Mouse (Mus musculus): ENCODE measurements around the gene Fxyd3. TPM values are rescaled to one million over a fixed set of nuclear protein-coding genes. Genes with fewer than 3 reads are reported as not detected.

The Fxyd3 gene
- total and polyA plus RNA-seq, 3 experiments: 1.6 to 5.5 (median 2.5) TPM

DNA sequence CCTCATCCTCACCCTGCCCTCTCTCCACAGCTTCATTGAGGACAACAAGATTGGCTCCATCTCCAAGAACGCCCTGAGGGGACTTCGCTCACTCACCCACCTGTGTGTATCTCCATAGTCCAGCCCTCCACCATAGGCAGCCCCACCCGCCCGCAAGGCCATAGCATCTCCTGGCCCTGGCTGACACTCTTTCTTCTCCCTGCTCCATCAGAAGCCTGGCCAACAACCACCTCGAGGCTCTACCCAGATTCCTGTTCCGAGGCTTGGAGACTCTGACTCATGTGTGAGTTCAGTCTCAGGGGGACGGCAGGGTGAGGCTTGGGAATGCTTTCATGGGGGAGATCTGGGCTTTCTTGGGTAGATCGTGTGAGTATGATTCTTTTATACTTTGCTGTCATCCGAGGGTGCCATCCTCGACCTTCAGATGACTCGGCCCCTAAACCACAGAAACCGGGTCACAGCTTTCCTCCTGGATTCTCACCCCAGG lies 13.4 kb downstream of the Fxyd3 start:
- Histone ChIP-seq H3K4me1 (ENCODE audit: control insufficient read depth, insufficient read depth, low read length) (peaks cover 1% of the 10 kb centered on the region; the same call in 1 of the 2 replicates), H3K9ac (ENCODE audit: low read depth, low read length) (no peak overlapping the region), H3K27ac (no peak overlapping the region), H3K36me3 (ENCODE audit: control insufficient read depth, insufficient read depth, low read length) (no peaks in the 10 kb centered on the region), H3K27me3 (ENCODE audit: control insufficient read depth, insufficient read depth, low read length) (no peaks in the 10 kb centered on the region), H3K4me3 (no peak overlapping the region), H3K79me2 (replicated peaks; ENCODE audit: control insufficient read depth, insufficient read depth, low read length) (no peaks in the 10 kb centered on the region)
- intact Hi-C loops (cut with DNase I): no loop called here
- DNase-seq: no peak
- no peak for TF ChIP-seq EP300 (IDR thresholded peaks at IDR 0.05; ENCODE audit: insufficient read depth, low read depth, low read length)
- TF ChIP-seq CTCF (IDR thresholded peaks at IDR 0.05): no peak
- no peak for TF ChIP-seq POLR2A (IDR thresholded peaks at IDR 0.05; ENCODE audit: insufficient read depth, low read depth, low read length)
- WGBS: 76% methylated on average over 12 of the region's 12 CpGs

DNA sequence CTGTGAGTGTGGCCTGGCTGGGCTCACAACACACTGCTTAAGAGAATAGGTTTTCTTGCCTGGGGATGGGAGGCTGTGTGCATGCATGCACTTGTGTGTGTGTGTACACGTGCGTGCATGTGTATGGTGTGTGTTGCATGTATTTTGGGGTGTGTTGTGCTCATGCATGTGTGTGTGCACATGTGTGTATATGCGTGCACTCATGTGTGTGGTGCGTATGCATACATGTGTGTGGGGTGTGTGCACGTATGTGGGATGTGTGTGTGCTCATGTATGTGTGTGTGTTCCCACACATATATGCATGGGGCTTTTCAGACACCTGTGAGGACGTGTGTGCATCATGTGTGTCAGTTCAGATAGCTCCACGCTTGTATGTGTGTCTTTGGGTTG lies 15.9 kb downstream of the Fxyd3 start:
- TF ChIP-seq POLR2A (IDR thresholded peaks at IDR 0.05; ENCODE audit: insufficient read depth, low read depth, low read length): no peak
- no peak for TF ChIP-seq CTCF (IDR thresholded peaks at IDR 0.05)
- TF ChIP-seq EP300 (IDR thresholded peaks at IDR 0.05; ENCODE audit: insufficient read depth, low read depth, low read length): no peak
- DNase-seq: no peak
- H3K4me1 ChIP-seq (ENCODE audit: control insufficient read depth, insufficient read depth, low read length): peaks cover 4% of the 10 kb centered on the region; the same call in 1 of the 2 replicates
- no peaks in the 10 kb centered on the region for H3K27me3 ChIP-seq (ENCODE audit: control insufficient read depth, insufficient read depth, low read length)
- no peak overlapping the region for H3K27ac ChIP-seq
- H3K4me3 ChIP-seq: no peak overlapping the region
- intact Hi-C loops (cut with DNase I): no loop called here
- no peak overlapping the region for H3K9ac ChIP-seq (ENCODE audit: low read depth, low read length)
- no peaks in the 10 kb centered on the region for H3K36me3 ChIP-seq (ENCODE audit: control insufficient read depth, insufficient read depth, low read length)
- 92% methylated on average over 7 of the region's 7 CpGs for WGBS
- no peaks in the 10 kb centered on the region for H3K79me2 ChIP-seq (replicated peaks; ENCODE audit: control insufficient read depth, insufficient read depth, low read length)

DNA sequence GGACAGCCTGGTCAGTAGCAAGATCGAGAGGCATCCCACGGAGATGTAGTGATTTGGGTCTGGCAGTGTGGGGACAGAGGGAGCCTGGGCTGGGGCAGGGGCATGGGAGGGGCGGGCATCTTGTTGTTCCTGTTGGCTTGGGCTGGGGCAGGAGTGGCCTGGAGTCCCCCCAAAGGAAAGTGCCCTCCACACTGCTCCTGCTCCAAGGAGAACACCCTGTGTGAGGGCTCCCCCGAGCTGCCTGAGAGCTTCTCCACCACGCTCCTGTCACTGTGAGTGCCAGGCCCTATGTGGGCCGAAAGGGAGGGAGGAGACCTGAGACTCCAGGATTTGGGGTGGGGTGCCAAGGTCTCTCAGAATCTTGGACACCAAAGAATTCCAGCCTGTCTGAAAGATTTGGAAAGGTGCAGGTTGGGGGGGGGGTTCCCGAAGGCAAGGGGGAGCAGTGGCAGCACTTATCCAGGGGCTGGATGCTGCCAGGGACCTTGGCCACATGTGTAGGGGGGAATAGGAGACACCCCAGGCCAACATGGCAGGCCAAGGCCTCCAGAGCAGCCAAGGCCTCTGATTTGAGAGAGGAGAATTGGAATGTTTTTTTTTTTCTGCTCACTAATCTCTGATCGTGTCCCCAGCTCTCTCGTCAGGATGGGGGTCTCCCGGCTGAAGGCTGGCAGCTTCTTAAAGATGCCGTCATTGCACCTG lies 16.4 kb downstream of the Fxyd3 start:
- Histone ChIP-seq H3K9ac (ENCODE audit: low read depth, low read length) (0 out of 2 replicates have a peak overlapping the region, but pooled peaks have one; percentile 13), H3K4me3 (no peak overlapping the region), H3K4me1 (ENCODE audit: control insufficient read depth, insufficient read depth, low read length) (peaks cover 4% of the 10 kb centered on the region; the same call in 1 of the 2 replicates), H3K79me2 (replicated peaks; ENCODE audit: control insufficient read depth, insufficient read depth, low read length) (no peaks in the 10 kb centered on the region), H3K27me3 (ENCODE audit: control insufficient read depth, insufficient read depth, low read length) (no peaks in the 10 kb centered on the region), H3K36me3 (ENCODE audit: control insufficient read depth, insufficient read depth, low read length) (no peaks in the 10 kb centered on the region), H3K27ac (peak overlapping the region; percentile 41)
- 72% methylated on average over 11 of the region's 11 CpGs for WGBS
- no peak for TF ChIP-seq EP300 (IDR thresholded peaks at IDR 0.05; ENCODE audit: insufficient read depth, low read depth, low read length)
- TF ChIP-seq CTCF (IDR thresholded peaks at IDR 0.05): no peak
- no peak for TF ChIP-seq POLR2A (IDR thresholded peaks at IDR 0.05; ENCODE audit: insufficient read depth, low read depth, low read length)
- DNase-seq: no peak
- intact Hi-C loops (cut with DNase I): loop anchor here (1.0 to 5.0 kb wide), 3 partner anchors 21 to 112 kb away; no protein-coding TSS in a partner anchor

DNA sequence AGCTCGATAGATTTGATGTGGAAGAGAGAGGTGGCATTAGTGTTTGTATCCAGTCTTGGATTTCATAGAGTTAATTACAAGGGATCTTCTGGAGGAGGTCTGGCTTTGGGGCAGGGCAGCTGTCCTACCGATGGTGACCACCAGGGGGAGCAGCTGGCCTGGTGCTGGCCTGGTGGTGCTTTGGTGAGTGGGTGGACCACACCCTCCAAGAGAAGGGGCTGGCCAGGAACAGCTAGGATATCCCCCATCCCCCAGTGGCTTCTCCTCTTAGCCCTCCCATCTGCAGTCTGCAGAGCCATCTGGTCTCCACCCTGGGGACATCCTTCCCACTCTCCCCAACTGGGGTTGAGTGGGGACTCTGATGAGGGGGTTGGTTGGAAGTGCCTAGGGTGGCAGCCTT lies 17.4 kb downstream of the Fxyd3 start, which contains the start of gene Lgi4:
Gene Lgi4 (plus strand): TSS at position 235 of the 400 bp plus-strand sequence.
- Histone ChIP-seq H3K27ac (peak within 1 kb of the TSS; percentile 43), H3K79me2 (replicated peaks; ENCODE audit: control insufficient read depth, insufficient read depth, low read length) (no peaks in the 10 kb centered on the region), H3K9ac (ENCODE audit: low read depth, low read length) (0 out of 2 replicates have a peak within 1 kb of the TSS, but pooled peaks have one; percentile 13), H3K4me1 (ENCODE audit: control insufficient read depth, insufficient read depth, low read length) (peaks cover 4% of the 10 kb centered on the region; the same call in 1 of the 2 replicates), H3K36me3 (ENCODE audit: control insufficient read depth, insufficient read depth, low read length) (no peaks in the 10 kb centered on the region), H3K4me3 (no peak within 1 kb of the TSS), H3K27me3 (ENCODE audit: control insufficient read depth, insufficient read depth, low read length) (no peaks in the 10 kb centered on the region)
- peak; percentile 88 to 94 for DNase-seq
- TF ChIP-seq EP300 (IDR thresholded peaks at IDR 0.05; ENCODE audit: insufficient read depth, low read depth, low read length) (peak; percentile 89), POLR2A (IDR thresholded peaks at IDR 0.05; ENCODE audit: insufficient read depth, low read depth, low read length) (no peak)
- intact Hi-C loops (cut with DNase I): loop anchor here (1.0 to 5.0 kb wide), 3 partner anchors 22 to 113 kb away; no protein-coding TSS in a partner anchor
- 2% methylated on average over 2 of the region's 2 CpGs for WGBS

DNA sequence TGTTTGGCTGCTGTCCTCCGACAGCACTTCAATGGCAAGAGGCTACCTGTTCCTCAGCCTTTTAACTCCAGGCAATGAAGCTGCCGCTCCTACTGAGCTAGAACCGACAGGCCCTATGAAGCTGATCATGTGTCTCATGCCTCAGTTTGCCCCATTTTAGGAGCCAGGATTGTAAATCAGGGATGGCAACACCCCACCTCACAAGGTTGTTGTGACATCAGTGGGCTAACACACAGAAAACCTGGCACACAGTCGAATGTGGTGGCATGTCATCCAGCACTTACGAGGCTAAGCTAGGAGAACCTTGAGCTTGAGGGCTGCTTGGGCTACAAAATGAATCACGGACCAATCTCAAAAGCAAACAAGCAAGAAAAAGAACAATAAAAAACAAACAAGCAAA lies 18.3 kb downstream of the Fxyd3 start:
- TF ChIP-seq POLR2A (IDR thresholded peaks at IDR 0.05; ENCODE audit: insufficient read depth, low read depth, low read length): no peak
- no peak for TF ChIP-seq CTCF (IDR thresholded peaks at IDR 0.05)
- no peak for TF ChIP-seq EP300 (IDR thresholded peaks at IDR 0.05; ENCODE audit: insufficient read depth, low read depth, low read length)
- intact Hi-C loops (cut with DNase I): loop anchor here (2.0 to 5.0 kb wide), 2 partner anchors 23 to 114 kb away; no protein-coding TSS in a partner anchor
- Histone ChIP-seq H3K27ac (no peak overlapping the region), H3K9ac (ENCODE audit: low read depth, low read length) (no peak overlapping the region), H3K4me1 (ENCODE audit: control insufficient read depth, insufficient read depth, low read length) (peaks cover 4% of the 10 kb centered on the region), H3K79me2 (replicated peaks; ENCODE audit: control insufficient read depth, insufficient read depth, low read length) (no peaks in the 10 kb centered on the region), H3K27me3 (ENCODE audit: control insufficient read depth, insufficient read depth, low read length) (no peaks in the 10 kb centered on the region), H3K36me3 (ENCODE audit: control insufficient read depth, insufficient read depth, low read length) (no peaks in the 10 kb centered on the region), H3K4me3 (no peak overlapping the region)
- WGBS: 91% methylated on average over 6 of the region's 6 CpGs
- DNase-seq: no peak

DNA sequence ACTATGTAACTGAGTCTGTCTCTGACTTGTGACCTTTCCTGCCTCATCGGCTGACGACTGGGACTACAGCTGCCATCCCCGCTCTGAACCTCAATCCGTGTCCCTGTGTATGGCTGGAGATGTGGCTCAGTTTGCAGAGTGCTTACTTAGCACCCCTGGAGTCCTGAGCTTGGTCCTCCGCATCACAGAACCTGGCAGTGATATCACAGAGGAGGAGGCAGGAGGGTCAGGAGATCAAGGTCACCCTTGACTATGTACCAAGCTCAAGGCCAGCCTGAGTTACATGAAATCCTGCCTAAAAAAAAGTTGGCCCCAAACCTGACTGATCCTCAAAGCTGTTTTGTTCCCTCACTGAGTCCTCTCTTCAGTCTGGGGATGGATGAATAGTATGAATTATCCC lies 18.8 kb downstream of the Fxyd3 start:
- 77% methylated on average over 5 of the region's 5 CpGs for WGBS
- no peak for TF ChIP-seq POLR2A (IDR thresholded peaks at IDR 0.05; ENCODE audit: insufficient read depth, low read depth, low read length)
- no peak for TF ChIP-seq CTCF (IDR thresholded peaks at IDR 0.05)
- no peak overlapping the region for H3K4me3 ChIP-seq
- H3K4me1 ChIP-seq (ENCODE audit: control insufficient read depth, insufficient read depth, low read length): peaks cover 4% of the 10 kb centered on the region
- no peak overlapping the region for H3K9ac ChIP-seq (ENCODE audit: low read depth, low read length)
- no peak for DNase-seq
- no peaks in the 10 kb centered on the region for H3K36me3 ChIP-seq (ENCODE audit: control insufficient read depth, insufficient read depth, low read length)
- no peaks in the 10 kb centered on the region for H3K27me3 ChIP-seq (ENCODE audit: control insufficient read depth, insufficient read depth, low read length)
- intact Hi-C loops (cut with DNase I): loop anchor here (2.0 to 5.0 kb wide), 2 partner anchors 23 to 115 kb away; no protein-coding TSS in a partner anchor
- no peaks in the 10 kb centered on the region for H3K79me2 ChIP-seq (replicated peaks; ENCODE audit: control insufficient read depth, insufficient read depth, low read length)
- H3K27ac ChIP-seq: no peak overlapping the region

Measured in heart, adult 2 months (tissue).